Mouse (Mus musculus): Measurements from ENCODE around the gene Ppp1ca.

Ppp1ca gene

DNA sequence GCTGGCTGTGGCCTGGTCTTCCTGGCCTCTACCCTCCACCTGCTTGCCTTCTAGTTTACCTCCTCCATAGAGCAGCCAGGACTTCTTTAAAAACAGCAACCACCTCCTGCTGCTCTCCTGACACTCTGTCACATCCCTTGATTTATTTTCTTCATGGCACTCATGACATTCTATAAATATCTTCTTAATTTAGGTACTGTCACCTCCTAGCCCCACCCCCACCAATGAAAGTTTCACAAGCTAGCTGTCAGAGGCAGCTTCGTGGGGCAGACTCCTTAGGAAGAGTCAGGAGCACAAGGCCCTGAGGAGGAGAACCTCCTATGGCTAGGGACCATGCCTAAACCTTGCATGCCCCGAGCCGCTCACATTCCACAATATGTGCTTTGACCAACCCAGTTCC lies 4.6 kb upstream of the Ppp1ca start:
- DNase-seq, result no peak

DNA sequence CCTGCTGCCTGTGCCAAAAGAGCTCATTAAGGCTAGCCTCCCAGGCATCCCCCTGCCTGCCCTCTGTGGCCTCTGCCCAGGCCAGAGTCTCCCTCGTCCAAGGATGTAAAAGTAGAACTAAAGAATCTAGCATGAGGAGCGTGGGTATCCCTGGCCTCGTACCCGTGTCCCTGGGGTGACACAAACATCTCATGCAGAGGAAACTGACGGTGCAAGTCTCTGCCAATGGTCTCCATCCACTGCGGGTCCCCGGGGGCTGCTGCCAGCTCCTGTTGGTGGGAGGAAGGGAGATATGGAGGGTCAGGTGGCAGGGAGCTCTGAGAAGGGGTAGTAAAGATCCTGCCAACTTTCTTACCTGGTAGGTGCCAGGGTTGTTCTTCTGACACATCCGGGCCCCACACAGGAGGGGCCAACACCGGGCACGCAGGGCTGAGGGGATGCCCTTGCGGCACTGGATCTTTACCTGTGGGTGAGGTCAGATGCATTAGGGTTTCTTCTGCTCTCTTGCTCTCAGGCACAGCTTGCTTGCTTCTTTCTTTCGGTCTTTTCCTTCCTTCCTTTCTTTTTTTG lies 2.7 kb upstream of the Ppp1ca start:
- no peak for DNase-seq

DNA sequence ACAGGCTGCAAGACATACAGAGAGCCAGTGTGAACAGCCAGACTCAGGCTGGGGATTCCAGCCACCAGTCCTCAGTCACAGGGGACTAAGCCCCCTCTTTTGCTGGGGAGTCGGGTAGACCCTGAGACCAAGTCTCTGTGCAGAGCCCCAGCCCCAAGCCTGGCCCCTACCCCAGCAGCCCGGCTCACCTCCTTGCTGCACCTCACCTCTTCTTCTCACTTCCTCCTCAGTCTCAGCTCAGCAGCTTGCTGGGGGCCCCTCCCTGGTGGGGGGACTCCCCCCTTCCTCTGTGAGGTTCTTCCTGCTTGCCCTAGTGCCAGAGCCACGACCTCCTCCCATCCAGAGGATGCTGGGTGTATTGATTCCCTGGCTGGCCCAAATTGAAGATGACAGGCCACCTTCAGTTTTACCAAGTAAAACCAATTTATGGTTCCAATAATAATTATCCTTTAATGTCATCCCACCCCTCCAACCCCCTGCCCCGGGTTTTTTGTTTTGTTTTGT lies 982 bp upstream of the Ppp1ca start, which contains the start of gene Tbc1d10c:
Tbc1d10c (minus strand) TSS at position 454 of the 504 bp plus-strand sequence.
- no peak for DNase-seq

DNA sequence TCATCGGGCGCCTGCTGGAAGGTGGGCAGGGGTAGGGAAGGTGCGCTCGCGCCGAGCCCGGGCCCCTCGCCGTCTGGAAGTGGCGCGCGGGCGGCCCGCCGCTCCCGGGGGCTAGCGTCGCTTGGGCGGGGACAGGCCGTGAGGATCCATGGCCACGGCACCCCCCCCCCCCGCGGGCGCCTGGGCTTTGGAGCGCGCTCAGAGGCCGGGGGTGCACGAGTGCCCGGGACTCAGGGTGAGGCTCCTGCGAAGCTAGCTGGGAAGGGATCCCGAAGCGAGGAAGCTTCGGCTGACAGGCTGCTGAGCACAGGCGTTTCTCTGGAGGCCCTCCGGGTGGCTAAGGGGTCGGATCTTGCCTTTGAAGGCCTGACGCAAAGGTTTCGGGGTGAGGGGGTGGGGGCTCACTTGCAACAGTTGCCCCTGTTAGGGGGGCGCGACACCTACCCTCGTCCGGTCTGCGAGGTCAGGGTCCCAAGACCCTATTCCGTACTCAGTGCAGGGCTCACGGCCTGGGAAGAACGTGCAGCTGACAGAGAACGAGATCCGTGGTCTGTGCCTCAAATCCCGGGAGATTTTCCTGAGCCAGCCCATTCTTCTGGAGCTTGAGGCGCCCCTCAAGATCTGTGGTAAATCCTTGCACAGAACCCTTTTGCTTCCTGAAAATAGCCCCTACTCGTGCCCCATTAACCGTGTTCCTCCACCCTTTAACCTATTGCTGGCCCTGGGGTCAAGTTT lies 553 bp downstream of the Ppp1ca start:
- peak in 1 of 2 experiments; percentile 39 for DNase-seq

DNA sequence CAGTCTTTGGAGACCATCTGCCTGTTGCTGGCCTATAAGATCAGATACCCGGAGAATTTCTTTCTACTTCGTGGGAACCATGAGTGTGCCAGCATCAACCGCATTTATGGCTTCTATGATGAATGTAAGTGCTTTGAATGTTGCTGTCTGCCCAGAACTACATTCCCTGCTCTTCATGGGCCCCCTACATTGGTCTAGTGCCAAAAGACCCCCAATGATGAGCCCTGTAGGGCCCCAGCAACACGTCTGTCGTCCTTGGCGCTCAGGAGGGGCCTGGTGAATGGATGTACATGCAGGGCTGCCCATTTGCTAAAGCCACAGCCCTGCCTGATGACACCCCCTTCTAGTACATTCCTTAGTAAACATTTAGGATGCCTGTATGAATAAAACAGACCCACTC lies 1.3 kb downstream of the Ppp1ca start:
- peak in 1 of 2 experiments; percentile 44 for DNase-seq

DNA sequence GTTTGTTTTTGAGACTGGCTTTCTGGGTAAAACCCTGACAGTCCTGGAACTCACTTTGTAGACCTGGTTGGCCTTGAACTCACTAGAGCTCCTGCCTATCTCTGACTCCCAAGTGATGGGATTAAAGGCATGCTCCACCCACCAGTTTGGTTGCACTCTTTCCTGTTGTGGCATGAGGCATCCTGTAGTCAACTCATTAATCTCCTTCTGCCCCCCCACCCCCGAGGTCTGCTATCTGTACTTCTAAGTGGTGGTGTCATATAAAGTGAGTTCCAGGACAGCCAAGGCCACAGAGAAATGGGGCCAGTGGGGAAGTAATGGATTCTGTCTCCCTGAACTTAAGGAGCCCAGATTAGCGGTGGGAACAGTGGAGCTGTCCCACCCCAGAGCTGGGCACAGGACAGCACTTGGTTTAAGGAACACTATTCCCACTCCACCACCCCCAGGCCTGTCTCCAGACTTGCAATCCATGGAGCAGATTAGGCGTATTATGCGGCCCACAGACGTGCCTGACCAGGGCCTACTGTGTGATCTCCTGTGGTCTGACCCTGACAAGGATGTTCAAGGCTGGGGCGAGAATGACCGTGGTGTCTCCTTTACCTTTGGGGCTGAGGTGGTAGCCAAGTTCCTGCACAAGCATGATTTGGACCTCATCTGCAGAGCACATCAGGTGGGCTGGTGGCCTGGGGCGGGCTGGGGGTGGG lies 2.3 kb downstream of the Ppp1ca start:
- peak in 1 of 2 experiments; percentile 47 for DNase-seq

DNA sequence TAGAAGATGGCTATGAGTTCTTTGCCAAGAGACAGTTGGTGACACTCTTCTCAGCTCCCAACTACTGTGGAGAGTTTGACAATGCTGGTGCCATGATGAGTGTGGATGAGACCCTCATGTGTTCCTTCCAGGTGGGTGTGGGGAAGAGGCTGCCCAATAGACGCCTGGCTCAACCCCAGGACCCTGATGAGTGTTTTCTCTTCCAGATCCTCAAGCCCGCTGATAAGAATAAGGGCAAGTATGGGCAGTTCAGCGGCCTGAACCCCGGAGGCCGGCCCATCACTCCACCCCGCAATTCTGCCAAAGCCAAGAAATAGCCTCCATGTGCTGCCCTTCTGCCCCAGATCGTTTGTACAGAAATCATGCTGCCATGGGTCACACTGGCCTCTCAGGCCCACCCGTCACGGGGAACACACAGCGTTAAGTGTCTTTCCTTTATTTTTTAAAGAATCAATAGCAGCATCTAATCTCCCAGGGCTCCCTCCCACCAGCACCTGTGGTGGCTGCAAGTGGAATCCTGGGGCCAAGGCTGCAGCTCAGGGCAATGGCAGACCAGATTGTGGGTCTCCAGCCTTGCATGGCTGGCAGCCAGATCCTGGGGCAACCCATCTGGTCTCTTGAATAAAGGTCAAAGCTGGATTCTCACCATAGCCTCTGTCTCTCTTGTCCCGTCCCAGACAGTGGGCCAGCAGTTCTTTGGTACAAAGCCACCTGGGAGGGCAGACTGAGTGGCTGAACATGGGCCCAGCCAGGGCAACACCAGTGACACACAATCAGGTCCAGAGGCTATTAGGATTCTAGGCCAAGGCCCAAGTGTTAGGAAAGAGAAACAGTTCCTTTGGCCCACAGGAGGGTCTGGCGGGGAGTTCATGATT lies 3.1 kb downstream of the Ppp1ca start:
- DNase-seq, result peak; percentile 98

DNA sequence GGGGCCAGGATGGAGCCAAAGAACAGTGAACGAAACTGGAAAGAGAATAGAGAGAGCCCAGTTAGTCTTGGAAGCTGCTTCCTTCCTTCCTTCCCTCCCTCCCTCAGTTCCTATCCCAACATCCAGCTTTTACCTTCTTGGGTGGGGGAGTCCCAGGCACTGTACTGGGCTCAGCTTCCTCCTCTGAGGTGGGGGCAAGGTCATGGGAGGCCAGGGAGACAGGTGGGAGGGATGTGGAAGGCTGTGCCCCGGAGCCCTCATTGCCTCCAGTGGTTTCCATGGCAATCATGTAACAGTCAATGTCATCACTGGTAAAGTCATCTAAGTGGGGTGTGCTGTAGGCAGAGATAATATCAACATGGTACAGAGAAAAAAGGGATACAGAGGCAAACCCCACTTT lies 4.2 kb downstream of the Ppp1ca start:
- no peak for DNase-seq

DNA sequence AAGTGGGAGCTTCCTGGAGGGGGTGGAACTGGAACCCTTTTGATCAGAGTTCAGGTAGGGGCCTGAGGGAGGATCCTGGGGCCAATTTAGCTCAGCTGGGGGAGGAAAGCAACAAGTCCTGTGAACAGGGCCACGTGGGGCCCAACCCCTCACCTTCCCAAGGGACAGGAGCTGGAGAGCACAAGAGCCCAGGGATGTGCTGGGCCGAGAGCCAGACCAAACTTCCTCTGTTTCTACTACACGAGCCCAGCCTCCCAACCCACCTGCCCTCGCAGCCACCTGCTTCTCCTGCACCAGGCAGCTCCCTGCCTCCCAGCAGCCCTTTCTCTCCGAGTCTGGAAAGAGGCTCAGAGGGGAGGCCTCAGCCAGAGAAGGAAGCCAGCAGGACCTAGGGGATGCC lies 4.7 kb downstream of the Ppp1ca start:
- peak in 1 of 2 experiments; percentile 47 for DNase-seq

DNA sequence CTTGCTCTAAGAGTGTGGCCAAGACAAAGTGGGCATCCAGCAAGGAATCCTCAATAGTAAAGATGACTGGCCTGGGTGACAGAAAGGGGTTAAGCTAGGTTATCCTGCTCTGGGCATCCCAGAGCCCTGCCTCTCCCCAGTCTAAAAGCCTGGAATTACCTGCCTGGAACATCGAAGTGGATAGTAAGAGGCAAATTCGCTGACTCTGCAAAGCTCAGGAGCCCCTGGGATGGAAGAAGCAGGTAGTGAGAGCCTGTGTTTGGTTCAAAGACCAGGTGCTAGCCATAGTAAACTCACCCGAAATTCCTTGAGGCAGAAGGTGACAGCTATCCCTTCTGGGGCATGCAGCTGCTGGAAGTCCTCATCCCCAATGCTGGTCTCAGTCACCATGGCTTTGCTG lies 5.3 kb downstream of the Ppp1ca start:
- DNase-seq, result no peak

DNA sequence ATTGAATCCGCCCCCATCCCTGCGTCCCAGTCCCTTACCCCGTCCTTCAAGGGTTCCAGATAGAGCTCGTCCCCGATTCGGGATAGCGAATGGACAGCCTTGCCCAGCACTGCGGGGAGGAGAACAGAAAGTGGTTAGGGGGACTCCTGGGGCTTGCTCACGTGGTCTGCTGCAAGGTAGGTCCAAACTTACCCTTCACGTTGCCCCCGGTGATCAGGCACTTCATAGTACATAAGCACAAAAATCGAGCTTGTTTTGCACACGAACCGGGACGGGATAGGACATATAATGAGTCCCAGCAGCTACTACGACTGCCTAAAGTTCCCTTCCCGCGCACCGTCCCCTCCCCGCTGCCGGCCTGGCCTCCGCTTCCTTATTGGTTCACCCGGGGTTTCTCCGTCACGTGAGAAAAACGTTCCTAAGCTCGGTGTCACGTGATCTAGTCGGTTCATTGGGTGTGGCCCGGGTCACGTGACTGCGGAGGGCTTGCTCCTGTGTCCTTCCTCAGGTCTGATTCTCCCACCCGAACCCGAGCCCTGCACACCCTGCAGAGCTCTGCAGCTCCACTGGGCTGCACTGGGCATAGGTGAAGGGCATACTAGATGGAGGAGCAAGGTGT lies 9.5 kb downstream of the Ppp1ca start, which contains the start of gene Rad9a:
Rad9a (minus strand) TSS at position 372 of the 619 bp plus-strand sequence.
- peak; percentile 98 to 99 for DNase-seq

DNA sequence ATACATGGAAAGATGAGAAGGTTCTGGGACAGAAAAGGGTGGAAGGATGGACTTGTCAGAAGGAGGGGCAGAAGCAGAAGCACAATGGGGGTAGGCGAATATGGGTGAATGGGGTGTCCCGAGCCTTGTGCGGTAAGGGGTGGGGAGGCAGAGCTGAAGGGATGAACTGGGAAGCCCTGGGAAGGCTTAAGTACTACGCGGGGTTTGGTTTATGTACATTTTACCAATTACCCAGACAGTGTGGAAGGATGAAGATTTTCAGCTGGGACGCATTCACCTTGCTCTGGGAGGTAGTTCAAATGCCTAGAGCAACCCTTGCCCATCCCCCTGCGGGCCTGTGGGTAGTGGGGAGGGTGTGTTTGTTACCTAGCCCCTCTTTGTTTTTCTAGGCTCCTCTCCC lies 10.3 kb downstream of the Ppp1ca start:
- no peak for DNase-seq

DNA sequence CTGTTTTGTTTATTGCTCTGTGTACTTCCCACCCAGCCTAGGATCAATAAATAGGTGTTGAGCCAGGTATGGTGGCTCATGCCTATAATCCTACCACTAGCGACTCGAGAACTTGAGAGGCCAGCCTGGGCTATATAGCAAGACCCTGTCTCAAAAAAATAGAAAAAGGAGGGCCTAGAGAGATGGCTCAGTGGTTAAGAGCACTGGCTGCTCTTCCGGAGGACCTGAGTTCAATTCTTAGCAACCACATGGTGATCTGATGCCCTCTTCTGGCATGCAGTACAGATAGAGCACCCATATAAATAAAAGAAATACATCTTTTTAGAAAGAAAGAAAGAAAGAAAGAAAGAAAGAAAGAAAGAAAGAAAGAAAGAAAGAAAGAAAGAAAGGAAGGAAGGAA lies 11.3 kb downstream of the Ppp1ca start:
- no peak for DNase-seq

DNA sequence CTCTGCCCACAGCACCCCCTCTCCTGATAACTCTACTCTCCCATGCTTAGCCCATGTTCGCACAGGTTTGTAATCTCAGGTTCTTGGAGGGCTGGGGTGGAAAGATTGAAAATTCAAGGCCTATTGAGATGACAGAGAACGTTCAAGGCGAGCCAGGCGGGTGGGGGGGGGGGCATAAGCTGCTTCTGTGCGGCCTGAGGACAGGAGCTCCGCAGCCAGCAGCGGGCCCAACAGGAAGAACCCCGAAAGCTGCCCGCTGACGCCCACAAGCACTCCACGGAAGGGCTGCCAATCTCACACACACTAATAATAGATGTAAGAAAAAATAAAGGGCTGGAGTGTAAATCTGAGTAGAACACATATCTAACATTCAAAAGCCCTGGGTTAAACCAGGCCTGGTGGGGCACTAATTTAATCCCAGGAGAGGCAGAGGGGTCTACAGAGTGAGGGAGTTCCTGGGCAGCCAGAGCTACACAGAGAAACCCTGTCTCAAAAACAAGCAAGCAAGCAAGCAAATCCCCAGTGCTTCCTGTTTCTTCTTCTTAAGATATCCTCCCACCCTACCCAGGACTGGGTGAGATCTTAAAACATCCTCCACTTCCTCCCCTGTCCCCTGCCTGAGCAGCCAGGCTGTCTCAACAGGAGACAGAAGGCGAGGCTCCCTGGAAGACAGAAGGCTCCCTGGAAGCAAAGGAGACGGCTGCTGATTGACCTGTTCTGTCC lies 11.9 kb downstream of the Ppp1ca start:
- no peak for DNase-seq

DNA sequence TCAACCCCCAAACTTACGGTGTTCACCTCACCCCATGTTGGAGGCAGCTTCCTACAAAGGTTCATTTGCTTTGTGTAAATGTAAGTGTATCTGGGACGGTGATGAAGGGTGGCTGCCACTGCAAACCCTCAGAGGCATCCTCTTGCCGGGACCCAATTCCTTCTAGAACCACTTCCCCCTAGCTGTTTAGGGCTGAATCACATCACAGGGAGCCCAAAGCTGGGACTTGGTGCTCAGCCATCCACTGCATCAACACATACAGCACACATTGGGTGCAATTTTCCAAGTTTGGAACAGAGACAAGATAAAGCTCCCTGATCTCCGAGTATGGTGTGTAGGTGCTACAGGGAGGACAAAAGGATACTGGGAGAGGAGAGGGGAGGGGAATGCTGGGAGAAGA lies 13.0 kb downstream of the Ppp1ca start:
- no peak for DNase-seq

DNA sequence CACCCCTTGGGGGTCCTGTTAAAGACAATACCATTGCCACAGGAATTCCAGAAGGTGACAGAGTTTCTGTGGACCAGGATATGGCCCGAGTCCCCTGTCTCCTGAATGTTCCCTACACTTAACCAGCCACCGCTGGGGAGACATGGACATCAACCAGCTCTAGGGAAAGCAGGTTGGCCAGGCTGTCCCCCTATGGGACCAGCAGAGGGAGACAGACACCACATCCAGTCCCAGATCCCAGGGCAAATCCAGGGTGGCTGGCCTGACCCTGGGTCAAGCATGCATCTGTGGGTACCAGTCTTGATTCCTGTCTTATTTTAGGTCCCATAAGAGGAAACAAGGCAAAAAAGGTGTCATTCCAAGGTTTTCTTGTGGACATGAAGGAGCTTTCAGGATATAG lies 15.1 kb downstream of the Ppp1ca start:
- peak; percentile 83 for DNase-seq

DNA sequence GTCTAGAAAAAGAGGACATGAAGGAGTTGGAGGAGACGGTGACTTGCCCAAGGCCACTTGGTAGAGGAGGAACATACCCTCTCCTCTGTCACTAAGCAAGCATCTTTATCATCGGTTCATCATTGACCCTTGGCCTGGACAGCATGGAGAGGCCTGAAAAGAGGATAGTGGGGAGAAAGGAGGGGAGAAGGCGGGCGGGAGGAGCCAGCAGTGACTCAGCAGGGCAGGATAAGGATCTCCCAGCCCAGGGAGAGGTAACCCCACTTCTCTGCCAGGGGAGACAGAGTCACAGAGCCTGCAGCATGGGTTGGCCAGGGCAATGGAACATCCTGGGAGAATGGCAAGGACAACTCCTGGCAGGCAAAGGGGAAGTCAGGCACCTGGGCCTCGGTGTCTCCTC lies 16.7 kb downstream of the Ppp1ca start:
- no peak for DNase-seq

DNA sequence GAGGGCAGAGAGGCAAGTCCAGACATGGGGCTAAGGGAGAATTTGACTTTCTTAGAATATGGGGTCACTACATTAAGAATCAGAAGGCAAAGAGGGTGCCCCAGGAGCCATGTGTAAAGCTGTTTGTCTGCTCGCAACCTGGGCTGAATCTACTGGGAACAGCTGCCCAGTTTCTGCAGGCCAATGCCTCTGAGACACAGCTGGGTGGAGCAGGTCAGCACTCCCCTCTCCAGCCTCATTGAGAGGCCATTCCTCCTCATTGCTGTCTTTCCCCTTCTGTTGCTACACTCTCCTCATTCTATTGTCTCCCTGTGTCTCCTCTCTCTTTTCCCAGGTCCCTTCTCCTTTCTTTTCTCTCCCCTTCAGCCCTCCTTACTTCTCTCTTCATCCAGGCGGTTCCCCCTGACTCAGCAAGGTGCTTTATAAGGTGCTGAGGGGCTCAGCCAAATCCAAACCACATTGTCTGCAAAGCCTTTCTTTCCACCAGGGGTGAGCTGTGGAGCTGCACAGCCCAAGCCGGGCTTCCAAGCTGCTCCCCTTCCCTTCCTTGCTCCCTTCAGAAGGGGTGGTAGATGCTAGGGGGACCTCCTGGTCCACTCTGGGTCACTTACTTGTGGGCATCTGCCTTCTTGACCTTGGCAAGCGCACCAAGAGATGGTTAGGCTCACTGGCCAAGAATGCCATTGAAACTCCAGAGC lies 20.2 kb downstream of the Ppp1ca start:
- no peak for DNase-seq

DNA sequence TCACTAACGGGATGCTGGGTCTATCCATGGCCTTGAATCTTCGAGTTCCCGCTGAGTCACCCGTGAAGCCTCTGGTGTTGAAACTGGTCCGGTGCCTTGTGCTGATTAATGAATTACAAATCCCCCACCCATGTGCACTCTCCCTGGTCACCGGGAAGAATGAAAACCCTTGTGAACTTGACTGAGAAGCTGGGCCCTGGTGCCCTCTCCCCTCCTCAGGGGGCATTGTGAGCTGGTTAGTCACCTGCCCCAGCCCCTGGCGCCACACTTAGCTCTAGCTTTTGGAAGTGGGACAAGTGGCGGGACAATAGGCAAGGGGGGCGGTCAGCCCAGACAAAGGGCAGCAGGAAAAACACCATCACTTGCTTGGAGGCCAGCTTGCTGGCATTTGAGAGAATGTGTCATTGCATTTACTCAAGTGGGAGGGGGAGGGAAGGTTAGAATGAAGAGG lies 21.7 kb downstream of the Ppp1ca start:
- DNase-seq, result no peak

DNA sequence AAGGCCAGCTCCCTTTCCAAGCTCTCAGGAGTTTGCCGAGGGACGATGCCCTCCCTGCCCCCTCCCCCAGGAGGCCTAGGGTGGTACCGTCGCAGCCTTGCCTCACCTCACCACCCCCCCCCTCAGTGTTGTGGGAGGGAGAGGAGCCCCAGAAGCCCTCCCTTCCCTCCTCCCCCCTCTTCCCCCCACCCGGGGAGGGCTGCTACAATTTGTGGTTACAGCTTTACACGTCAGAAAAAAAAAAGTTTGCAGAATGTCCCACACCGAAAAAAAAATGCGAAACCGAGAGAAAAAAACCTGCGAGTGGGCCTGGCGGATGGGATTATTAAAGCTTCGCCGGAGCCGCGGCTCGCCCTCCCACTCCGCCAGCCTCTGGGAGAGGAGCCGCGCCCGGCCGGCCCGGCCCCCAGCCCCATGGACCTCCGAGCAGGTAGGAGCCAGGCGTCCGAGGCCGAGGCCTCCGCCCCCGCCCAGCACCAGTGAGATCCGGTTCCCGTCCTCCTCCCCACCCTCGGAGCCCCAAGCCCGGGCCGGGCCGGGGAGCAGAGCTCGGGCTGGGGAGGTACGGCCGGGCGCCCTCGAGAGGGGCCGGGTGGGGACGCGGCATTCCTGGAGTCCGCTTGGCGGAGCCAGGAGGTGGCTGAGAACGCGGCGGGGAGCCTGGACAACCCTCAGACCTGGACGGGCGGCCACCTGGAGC lies 22.4 kb downstream of the Ppp1ca start, which contains the start of the genes Clcf1 and AC109138.7:
Clcf1 (plus strand) TSS at position 168 of the 700 bp plus-strand sequence.
AC109138.7 (plus strand) TSS at position 287 of the 700 bp plus-strand sequence.
- peak; percentile 47 to 50 for DNase-seq

Measured in cerebellum, postnatal 10 days (tissue).